Mouse (Mus musculus) bone marrow, adult 2 months (tissue): Measurements from ENCODE around the gene Enpp7.

ENCODE experiments used
- CTCF ChIP-seq: fragments of 200-500 bp; IDR thresholded peaks from 2 replicates; pipeline ENCODE4 v1.5.1; 2011; ENCODE audit warnings: low read length, control low read depth; ENCODE audit not compliant: control insufficient read depth, insufficient read depth
- POLR2A ChIP-seq: fragments of 200-500 bp; IDR thresholded peaks from 2 replicates; pipeline ENCODE4 v1.6.1; 2011; ENCODE audit warnings: low read depth, mild to moderate bottlenecking, control low read depth, low read length, borderline replicate concordance; ENCODE audit not compliant: control insufficient read depth

DNA sequence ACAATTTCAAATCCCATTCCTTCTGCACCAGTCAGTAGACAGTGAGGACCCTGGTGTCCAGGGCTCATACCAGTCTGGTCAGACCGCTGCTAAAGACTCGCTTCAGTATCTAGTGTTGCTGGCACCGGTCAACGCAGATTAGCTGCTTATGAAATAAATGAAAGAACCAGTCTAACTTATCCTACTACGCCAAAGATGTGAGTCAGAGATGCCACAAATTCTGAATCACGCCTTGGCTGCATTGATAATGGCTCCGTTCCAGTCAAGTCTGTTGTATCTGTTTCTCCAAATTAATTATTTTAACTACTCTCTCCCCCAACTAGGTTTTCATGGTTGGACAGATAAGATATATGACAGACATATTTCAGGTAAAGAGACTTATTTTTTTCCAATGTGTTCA, 33.2 kb downstream of the Enpp7 start:
- TF ChIP-seq CTCF (no peak), POLR2A (no peak)
